Mouse (Mus musculus): ENCODE results near the gene Hnrnpul1. TPM values are rescaled to one million over a fixed set of nuclear protein-coding genes. Genes with fewer than 3 reads are reported as not detected.

Hnrnpul1 gene
- polyA plus RNA-seq, 1 experiment from 2014 or later, result 77.2 TPM

DNA sequence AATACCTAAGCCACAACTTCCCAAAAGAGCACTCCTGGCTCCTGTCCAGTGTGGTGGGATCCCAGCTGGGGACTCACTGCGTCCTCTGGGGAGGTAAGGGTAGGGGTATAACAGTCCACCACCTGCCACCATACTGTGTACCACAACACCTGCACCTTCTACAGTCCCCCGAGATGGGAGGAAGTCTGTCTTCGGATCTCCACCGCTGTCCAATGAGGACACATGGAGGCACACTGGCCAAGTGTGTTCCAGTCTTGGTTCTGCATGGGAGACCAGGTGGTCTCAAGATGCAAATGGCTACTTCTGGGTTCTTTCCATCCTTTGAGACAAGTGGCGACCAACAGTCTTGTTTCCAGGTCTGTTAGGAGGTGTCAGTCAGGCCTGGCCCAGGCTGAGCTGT, 43.4 kb downstream of the Hnrnpul1 start:
- no peak overlapping the region for H3K4me2 ChIP-seq (replicated peaks; ENCODE audit: low read depth, low read length)
- no peak for ATAC-seq (ENCODE audit: insufficient number of reproducible peaks, insufficient read depth, low FRiP score, low read depth)
- WGBS, result 62% methylated on average over 5 of the region's 5 CpGs
- H3K4me3 ChIP-seq (ENCODE audit: low read depth, low read length), result no peak overlapping the region
- H3K9ac ChIP-seq (replicated peaks; ENCODE audit: low read depth, low read length), result no peak overlapping the region
- no peak overlapping the region for H3K27ac ChIP-seq (ENCODE audit: low read length)
- peaks cover 36% of the 10 kb centered on the region for H3K36me3 ChIP-seq (ENCODE audit: control insufficient read depth, insufficient read depth, low read length)
- H3K4me1 ChIP-seq (ENCODE audit: control insufficient read depth, insufficient read depth, low read length), result peaks cover 38% of the 10 kb centered on the region; the same call in 1 of the 2 replicates
- H3K9me3 ChIP-seq (ENCODE audit: control insufficient read depth, low read depth, low read length), result no peaks in the 10 kb centered on the region
- H3K27me3 ChIP-seq (ENCODE audit: control insufficient read depth, insufficient read depth, low read length), result no peaks in the 10 kb centered on the region

GRCm38 (mm10) chr7:25710519-25711130, 43.9 kb downstream of the Hnrnpul1 start:
- H3K9ac ChIP-seq (replicated peaks; ENCODE audit: low read depth, low read length), result no peak overlapping the region
- peaks cover 43% of the 10 kb centered on the region; the same call in 1 of the 2 replicates for H3K4me1 ChIP-seq (ENCODE audit: control insufficient read depth, insufficient read depth, low read length)
- no peak overlapping the region for H3K4me2 ChIP-seq (replicated peaks; ENCODE audit: low read depth, low read length)
- WGBS, result 8% methylated on average over 7 of the region's 7 CpGs
- no peak overlapping the region for H3K4me3 ChIP-seq (ENCODE audit: low read depth, low read length)
- peak overlapping the region; percentile 33; the same call in 1 of the 2 replicates for H3K27ac ChIP-seq (ENCODE audit: low read length)
- H3K9me3 ChIP-seq (ENCODE audit: control insufficient read depth, low read depth, low read length), result no peaks in the 10 kb centered on the region
- ATAC-seq (ENCODE audit: insufficient number of reproducible peaks, insufficient read depth, low FRiP score, low read depth), result no peak; the same call in 1 of the 2 replicates
- H3K27me3 ChIP-seq (ENCODE audit: control insufficient read depth, insufficient read depth, low read length), result no peaks in the 10 kb centered on the region
- peaks cover 30% of the 10 kb centered on the region for H3K36me3 ChIP-seq (ENCODE audit: control insufficient read depth, insufficient read depth, low read length)

- H3K4me1 ChIP-seq (ENCODE audit: control insufficient read depth, insufficient read depth, low read length), result peaks cover 43% of the 10 kb centered on the region; the same call in 1 of the 2 replicates
- H3K27ac ChIP-seq (ENCODE audit: low read length), result peak overlapping the region; percentile 44; the same call in 1 of the 2 replicates
- peaks cover 24% of the 10 kb centered on the region for H3K36me3 ChIP-seq (ENCODE audit: control insufficient read depth, insufficient read depth, low read length)
- no peak overlapping the region for H3K4me3 ChIP-seq (ENCODE audit: low read depth, low read length)
- H3K27me3 ChIP-seq (ENCODE audit: control insufficient read depth, insufficient read depth, low read length), result no peaks in the 10 kb centered on the region
- 15% methylated on average over 12 of the region's 12 CpGs for WGBS
- no peak for ATAC-seq (ENCODE audit: insufficient number of reproducible peaks, insufficient read depth, low FRiP score, low read depth)
- no peak overlapping the region for H3K9ac ChIP-seq (replicated peaks; ENCODE audit: low read depth, low read length)
- H3K9me3 ChIP-seq (ENCODE audit: control insufficient read depth, low read depth, low read length), result no peaks in the 10 kb centered on the region
- no peak overlapping the region for H3K4me2 ChIP-seq (replicated peaks; ENCODE audit: low read depth, low read length)
These were observed 44.6 kb downstream of the Hnrnpul1 start for GRCm38 (mm10) chr7:25709961-25710360.

DNA sequence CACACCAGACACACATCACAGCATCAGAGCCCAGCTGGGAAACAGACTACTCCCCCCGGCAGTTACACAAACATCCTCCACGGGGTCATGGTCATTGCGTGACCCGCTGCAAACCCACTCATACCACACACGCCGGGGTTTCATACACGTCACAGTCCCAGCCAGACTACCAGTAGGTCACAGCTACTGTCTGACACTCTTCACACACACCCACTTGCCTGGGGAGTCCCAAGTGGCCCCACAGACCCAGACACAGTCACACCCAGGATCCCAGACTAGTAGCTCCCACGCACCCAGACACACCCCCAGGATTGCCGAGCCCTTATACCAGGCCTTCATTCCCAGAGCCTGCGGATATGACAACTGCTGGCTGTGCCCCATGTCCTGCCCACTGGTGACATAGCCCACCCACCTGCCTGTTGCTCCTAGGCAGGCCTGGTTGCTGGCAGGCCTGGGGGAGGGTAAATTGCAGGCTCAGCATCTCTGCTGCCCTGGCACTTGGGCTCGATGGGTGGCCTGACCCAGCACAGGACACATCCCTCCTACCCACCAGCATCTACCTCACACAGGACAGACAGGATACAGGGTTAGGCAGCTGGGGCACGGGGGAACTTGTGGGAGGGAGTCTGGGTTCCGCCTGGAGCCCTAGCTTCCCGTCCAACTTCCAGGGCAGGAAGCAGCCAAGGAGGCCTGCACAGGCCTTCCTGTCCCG, 46.8 kb downstream of the Hnrnpul1 start:
- Histone ChIP-seq H3K4me3 (ENCODE audit: low read depth, low read length) (no peak overlapping the region), H3K27me3 (ENCODE audit: control insufficient read depth, insufficient read depth, low read length) (no peaks in the 10 kb centered on the region), H3K9me3 (ENCODE audit: control insufficient read depth, low read depth, low read length) (no peaks in the 10 kb centered on the region), H3K4me2 (replicated peaks; ENCODE audit: low read depth, low read length) (no peak overlapping the region), H3K36me3 (ENCODE audit: control insufficient read depth, insufficient read depth, low read length) (peaks cover 2% of the 10 kb centered on the region; the same call in 1 of the 2 replicates), H3K27ac (ENCODE audit: low read length) (peak overlapping the region; percentile 71; the same call in 1 of the 2 replicates), H3K4me1 (ENCODE audit: control insufficient read depth, insufficient read depth, low read length) (peaks cover 43% of the 10 kb centered on the region; the same call in 1 of the 2 replicates), H3K9ac (replicated peaks; ENCODE audit: low read depth, low read length) (no peak overlapping the region)
- 31% methylated on average over 15 of the region's 15 CpGs for WGBS
- peak; percentile 2; the same call in 1 of the 2 replicates for ATAC-seq (ENCODE audit: insufficient number of reproducible peaks, insufficient read depth, low FRiP score, low read depth)

- Histone ChIP-seq H3K36me3 (ENCODE audit: control insufficient read depth, insufficient read depth, low read length) (no peaks in the 10 kb centered on the region), H3K4me1 (ENCODE audit: control insufficient read depth, insufficient read depth, low read length) (peaks cover 38% of the 10 kb centered on the region; the same call in 1 of the 2 replicates), H3K9me3 (ENCODE audit: control insufficient read depth, low read depth, low read length) (no peaks in the 10 kb centered on the region), H3K4me3 (ENCODE audit: low read depth, low read length) (no peak overlapping the region), H3K4me2 (replicated peaks; ENCODE audit: low read depth, low read length) (no peak overlapping the region), H3K27me3 (ENCODE audit: control insufficient read depth, insufficient read depth, low read length) (no peaks in the 10 kb centered on the region), H3K9ac (replicated peaks; ENCODE audit: low read depth, low read length) (no peak overlapping the region), H3K27ac (ENCODE audit: low read length) (peak overlapping the region; percentile 71; the same call in 1 of the 2 replicates)
- no peak for ATAC-seq (ENCODE audit: insufficient number of reproducible peaks, insufficient read depth, low FRiP score, low read depth)
- WGBS, result 35% methylated on average over 7 of the region's 7 CpGs
These were observed 47.9 kb downstream of the Hnrnpul1 start for GRCm38 (mm10) chr7:25706578-25707170.

- 51% methylated on average over 6 of the region's 6 CpGs for WGBS
- H3K27ac ChIP-seq (ENCODE audit: low read length), result peak overlapping the region; percentile 71; the same call in 1 of the 2 replicates
- no peak overlapping the region for H3K9ac ChIP-seq (replicated peaks; ENCODE audit: low read depth, low read length)
- no peak overlapping the region for H3K4me3 ChIP-seq (ENCODE audit: low read depth, low read length)
- no peaks in the 10 kb centered on the region for H3K36me3 ChIP-seq (ENCODE audit: control insufficient read depth, insufficient read depth, low read length)
- no peaks in the 10 kb centered on the region for H3K9me3 ChIP-seq (ENCODE audit: control insufficient read depth, low read depth, low read length)
- no peak overlapping the region for H3K4me2 ChIP-seq (replicated peaks; ENCODE audit: low read depth, low read length)
- H3K27me3 ChIP-seq (ENCODE audit: control insufficient read depth, insufficient read depth, low read length), result no peaks in the 10 kb centered on the region
- no peak for ATAC-seq (ENCODE audit: insufficient number of reproducible peaks, insufficient read depth, low FRiP score, low read depth)
- H3K4me1 ChIP-seq (ENCODE audit: control insufficient read depth, insufficient read depth, low read length), result peaks cover 34% of the 10 kb centered on the region; the same call in 1 of the 2 replicates
These were observed 48.7 kb downstream of the Hnrnpul1 start for GRCm38 (mm10) chr7:25705801-25706251.

DNA sequence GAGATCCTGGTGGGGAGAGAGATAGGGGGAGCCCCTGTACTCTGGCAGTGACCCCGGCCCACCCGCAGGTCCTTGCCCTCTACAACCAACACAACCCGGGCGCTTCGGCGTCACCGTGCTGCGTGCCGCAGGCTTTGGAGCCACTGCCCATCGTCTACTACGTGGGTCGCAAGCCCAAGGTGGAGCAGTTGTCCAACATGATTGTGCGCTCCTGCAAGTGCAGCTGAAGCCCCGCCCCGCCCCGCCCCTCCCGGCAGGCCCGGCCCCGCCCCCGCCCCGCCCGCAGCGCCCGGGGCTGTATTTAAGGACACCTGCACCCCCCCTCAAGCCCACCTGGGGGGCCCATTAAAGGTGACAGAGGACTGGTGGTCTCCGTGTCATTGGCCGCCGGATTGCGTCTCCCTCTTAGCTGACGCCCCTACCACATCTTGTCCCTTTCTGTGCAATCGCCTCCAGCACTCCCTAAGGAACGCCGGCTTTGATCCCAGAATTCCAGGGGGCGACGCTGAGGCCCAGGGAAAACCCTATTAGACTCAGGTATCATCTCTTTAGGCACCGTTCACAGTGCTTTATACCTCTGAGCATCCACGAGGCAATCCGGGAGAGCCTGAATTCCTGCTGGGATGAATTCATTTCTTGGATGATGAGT, 49.7 kb downstream of the Hnrnpul1 start:
- Histone ChIP-seq H3K4me2 (replicated peaks; ENCODE audit: low read depth, low read length) (peak overlapping the region; percentile 31), H3K4me1 (ENCODE audit: control insufficient read depth, insufficient read depth, low read length) (peaks cover 24% of the 10 kb centered on the region; the same call in 1 of the 2 replicates), H3K9me3 (ENCODE audit: control insufficient read depth, low read depth, low read length) (no peaks in the 10 kb centered on the region), H3K4me3 (ENCODE audit: low read depth, low read length) (no peak overlapping the region), H3K9ac (replicated peaks; ENCODE audit: low read depth, low read length) (no peak overlapping the region), H3K27me3 (ENCODE audit: control insufficient read depth, insufficient read depth, low read length) (no peaks in the 10 kb centered on the region), H3K27ac (ENCODE audit: low read length) (no peak overlapping the region), H3K36me3 (ENCODE audit: control insufficient read depth, insufficient read depth, low read length) (no peaks in the 10 kb centered on the region)
- 13% methylated on average over 33 of the region's 37 CpGs for WGBS
- peak; percentile 39; the same call in 1 of the 2 replicates for ATAC-seq (ENCODE audit: insufficient number of reproducible peaks, insufficient read depth, low FRiP score, low read depth)
